29 mouse cellular contexts compared by ENCODE assay signal in genomic region chr2:128511291-128511690, GRCm38 (mm10).
"Had no signal": no experiment of that assay in that cellular context is flagged by ENCODE, and none has a peak within 500 bp of the region (broad histone marks: within the 10 kb centered on the region; RNA-seq: fewer than 3 reads in every experiment).

No protein-coding gene starts in this region.

- ATAC-seq: liver, embryonic 12.5 days; liver, postnatal 0 days; lung, postnatal 0 days; midbrain, embryonic 13.5 days; midbrain, embryonic 15.5 days; midbrain, embryonic 16.5 days had no signal

- H3K4me1 ChIP-seq: limb, embryonic 12.5 days; limb, embryonic 13.5 days; liver, embryonic 15.5 days; midbrain, embryonic 10.5 days; midbrain, embryonic 13.5 days; midbrain, embryonic 15.5 days; neural tube, embryonic 12.5 days had no signal

- H3K9me3 ChIP-seq: limb, embryonic 12.5 days; limb, embryonic 13.5 days; liver, embryonic 12.5 days; liver, embryonic 13.5 days; liver, embryonic 15.5 days; lung, embryonic 15.5 days; midbrain, embryonic 10.5 days; midbrain, embryonic 12.5 days; midbrain, embryonic 13.5 days; midbrain, embryonic 15.5 days; neural tube, embryonic 12.5 days had no signal

- H3K27ac ChIP-seq: left cerebral cortex, adult 2 months; limb, embryonic 12.5 days; limb, embryonic 13.5 days; liver, embryonic 12.5 days; liver, embryonic 13.5 days; liver, embryonic 14.5 days; liver, embryonic 15.5 days; lung, embryonic 15.5 days; macrophage; midbrain, embryonic 10.5 days; midbrain, embryonic 12.5 days; midbrain, embryonic 13.5 days; midbrain, embryonic 15.5 days; neural tube, embryonic 12.5 days had no signal

- H3K4me2 ChIP-seq: limb, embryonic 12.5 days; limb, embryonic 13.5 days; liver, embryonic 11.5 days; liver, embryonic 12.5 days; liver, embryonic 13.5 days; liver, embryonic 15.5 days; lung, embryonic 15.5 days; midbrain, embryonic 11.5 days; midbrain, embryonic 12.5 days; midbrain, embryonic 13.5 days; midbrain, embryonic 15.5 days; neural tube, embryonic 12.5 days had no signal

- H3K4me3 ChIP-seq: left cerebral cortex, adult 2 months; limb, embryonic 12.5 days; limb, embryonic 13.5 days; liver, embryonic 12.5 days; liver, embryonic 13.5 days; liver, embryonic 15.5 days; lung, embryonic 15.5 days; megakaryocyte, embryonic 14.5 days; midbrain, embryonic 10.5 days; midbrain, embryonic 12.5 days; midbrain, embryonic 13.5 days; midbrain, embryonic 15.5 days; myocyte; neural tube, embryonic 12.5 days had no signal

- H3K36me3 ChIP-seq: limb, embryonic 12.5 days; limb, embryonic 13.5 days; liver, embryonic 12.5 days; liver, embryonic 13.5 days; liver, embryonic 15.5 days; lung, embryonic 15.5 days; midbrain, embryonic 10.5 days; midbrain, embryonic 12.5 days; midbrain, embryonic 13.5 days; midbrain, embryonic 15.5 days; neural tube, embryonic 12.5 days had no signal

- H3K9ac ChIP-seq: limb, embryonic 12.5 days; limb, embryonic 13.5 days; liver, embryonic 12.5 days; liver, embryonic 13.5 days; liver, embryonic 14.5 days; liver, embryonic 15.5 days; liver, postnatal 0 days; lung, embryonic 15.5 days; midbrain, embryonic 12.5 days; midbrain, embryonic 13.5 days; midbrain, embryonic 15.5 days; neural tube, embryonic 12.5 days had no signal

- H3K27me3 ChIP-seq: limb, embryonic 12.5 days; limb, embryonic 13.5 days; liver, embryonic 12.5 days; liver, embryonic 13.5 days; liver, embryonic 15.5 days; lung, embryonic 15.5 days; midbrain, embryonic 12.5 days; midbrain, embryonic 13.5 days; midbrain, embryonic 15.5 days; neural tube, embryonic 12.5 days had no signal

- DNase-seq: left cerebral cortex, postnatal 4 days; liver; liver, embryonic 13.5 days; liver, postnatal 0 days; lung, adult 18-20 months; lung, adult 2 months; lung, postnatal 14 days; lung, postnatal 36 days; lung, postnatal 4 days; midbrain, embryonic 14.5 days had no signal
